Mouse (Mus musculus) cerebellum, adult 9-10 months (tissue): ENCODE results near the gene 9530077C05Rik.
A peak's percentile ranks its signal among the peaks of the same experiment; 100 is the strongest.

Experiments used
- DNase-seq: peaks from one replicate; pipeline ENCODE4 v3.0.0; 2022

Gene 9530077C05Rik

GRCm38 (mm10) chr9:22466212-22466611 is 54.9 kb downstream of the 9530077C05Rik start:
- DNase-seq, result peak; percentile 53

- peak; percentile 57 for DNase-seq
These were observed 56.3 kb downstream of the 9530077C05Rik start for GRCm38 (mm10) chr9:22467371-22468169.

- DNase-seq, result peak; percentile 67
These were observed 57.0 kb downstream of the 9530077C05Rik start for GRCm38 (mm10) chr9:22468170-22468898.

GRCm38 (mm10) chr9:22468899-22469259 is 57.6 kb downstream of the 9530077C05Rik start:
- peak; percentile 46 for DNase-seq

- no peak for DNase-seq
These were observed 58.3 kb downstream of the 9530077C05Rik start, which contains the start of gene Rp9 for GRCm38 (mm10) chr9:22469643-22470042. Gene Rp9, minus strand, starts transcription at chr9:22469743.

GRCm38 (mm10) chr9:22475424-22475868 is 64.1 kb downstream of the 9530077C05Rik start, which contains the start of gene Bbs9:
Gene Bbs9, plus strand, starts transcription at chr9:22475715.
- DNase-seq, result peak; percentile 97

GRCm38 (mm10) chr9:22476265-22476664 is 65.0 kb downstream of the 9530077C05Rik start:
- DNase-seq, result no peak

GRCm38 (mm10) chr9:22478946-22479345 is 67.6 kb downstream of the 9530077C05Rik start:
- DNase-seq, result no peak

GRCm38 (mm10) chr9:22483866-22484561 is 72.7 kb downstream of the 9530077C05Rik start:
- no peak for DNase-seq

- no peak for DNase-seq
These were observed 73.4 kb downstream of the 9530077C05Rik start for GRCm38 (mm10) chr9:22484562-22485308.

- no peak for DNase-seq
These were observed 74.9 kb downstream of the 9530077C05Rik start for GRCm38 (mm10) chr9:22486211-22486610.

GRCm38 (mm10) chr9:22488963-22489362 is 77.7 kb downstream of the 9530077C05Rik start:
- DNase-seq, result no peak
